Mouse (Mus musculus) telencephalon, adult 2 months (tissue): ENCODE measurements around the gene Zfp345.
"Not testable (repeated sequence)": the region's sequence is repeated elsewhere in the genome, so short reads cannot be mapped to it uniquely, and the experiment has no call there.

Experiments used
- DNase-seq: peaks from one replicate; pipeline ENCODE4 v3.0.0-alpha.2; 2011; ENCODE audit warnings: low read depth, low spot score

Gene Zfp345

GRCm38 (mm10) chr2:150484939-150485778 is at the start of gene Zfp345:
Zfp345 (minus strand) TSS chr2:150485091.
- not testable (repeated sequence) for DNase-seq

- DNase-seq: no peak
Measured at GRCm38 (mm10) chr2:150525703-150526207, 40.9 kb upstream of the Zfp345 start.

GRCm38 (mm10) chr2:150512837-150513236 is 27.9 kb upstream of the Zfp345 start:
- no peak for DNase-seq

- not testable (repeated sequence) for DNase-seq
Measured at GRCm38 (mm10) chr2:150500124-150500973, 15.5 kb upstream of the Zfp345 start.

- no peak for DNase-seq
Measured at GRCm38 (mm10) chr2:150493031-150493430, 8.1 kb upstream of the Zfp345 start.

GRCm38 (mm10) chr2:150451180-150451919 is 33.5 kb downstream of the Zfp345 start, which contains the start of gene Zfp442:
Zfp442 (minus strand) TSS chr2:150451486.
- DNase-seq: peak; percentile 47

GRCm38 (mm10) chr2:150439084-150439483 is 45.8 kb downstream of the Zfp345 start:
- DNase-seq: not testable (repeated sequence)
